Mouse (Mus musculus) left cerebral cortex, postnatal 14 days (tissue): ENCODE measurements around the gene Atp6ap2. TPM values are rescaled to one million over a fixed set of nuclear protein-coding genes. Genes with fewer than 3 reads are reported as not detected.
"Not testable (repeated sequence)": the region's sequence is repeated elsewhere in the genome, so short reads cannot be mapped to it uniquely, and the experiment has no call there.

ENCODE experiments used
- DNase-seq, 2 experiments: peaks; one replicate each; pipeline ENCODE4 v3.0.0; 2021 to 2022; ENCODE audit warnings: low spot score in 2 of 2, mixed read lengths in 1 of 2
- intact Hi-C: fragments of 180-260 bp; cut with DNase I; formaldehyde crosslinking; loops from one replicate; pipeline ENCODE4 v1.15.1; 2025
- long read RNA-seq, 2 experiments: library from polyadenylated mRNA; stranded (forward); transcript quantifications; one replicate each; pipeline ENCODE4 v2.0.0; 2021
- total RNA-seq, 2 experiments: library from RNA; stranded (reverse); gene quantifications; 2 replicates each; pipeline ENCODE4 v1.2.3; 2021

The Atp6ap2 gene
- total RNA-seq = 100 to 1,000 TPM; 224 to 234 TPM
- long read RNA-seq, experiment 1, transcript Atp6ap2-201 (9 exons, 2,324 nt) = major isoform, 416 of 435 reads
- long read RNA-seq, experiment 1, partial matches to known transcripts = 12 of 435 reads
- long read RNA-seq, experiment 1, other reads (novel, unspliced or antisense) = 7 of 435 reads
- long read RNA-seq, experiment 2, transcript Atp6ap2-201 (9 exons, 2,324 nt) = major isoform, 284 of 303 reads
- long read RNA-seq, experiment 2, partial matches to known transcripts = 9 of 303 reads
- long read RNA-seq, experiment 2, other reads (novel, unspliced or antisense) = 10 of 303 reads

DNA sequence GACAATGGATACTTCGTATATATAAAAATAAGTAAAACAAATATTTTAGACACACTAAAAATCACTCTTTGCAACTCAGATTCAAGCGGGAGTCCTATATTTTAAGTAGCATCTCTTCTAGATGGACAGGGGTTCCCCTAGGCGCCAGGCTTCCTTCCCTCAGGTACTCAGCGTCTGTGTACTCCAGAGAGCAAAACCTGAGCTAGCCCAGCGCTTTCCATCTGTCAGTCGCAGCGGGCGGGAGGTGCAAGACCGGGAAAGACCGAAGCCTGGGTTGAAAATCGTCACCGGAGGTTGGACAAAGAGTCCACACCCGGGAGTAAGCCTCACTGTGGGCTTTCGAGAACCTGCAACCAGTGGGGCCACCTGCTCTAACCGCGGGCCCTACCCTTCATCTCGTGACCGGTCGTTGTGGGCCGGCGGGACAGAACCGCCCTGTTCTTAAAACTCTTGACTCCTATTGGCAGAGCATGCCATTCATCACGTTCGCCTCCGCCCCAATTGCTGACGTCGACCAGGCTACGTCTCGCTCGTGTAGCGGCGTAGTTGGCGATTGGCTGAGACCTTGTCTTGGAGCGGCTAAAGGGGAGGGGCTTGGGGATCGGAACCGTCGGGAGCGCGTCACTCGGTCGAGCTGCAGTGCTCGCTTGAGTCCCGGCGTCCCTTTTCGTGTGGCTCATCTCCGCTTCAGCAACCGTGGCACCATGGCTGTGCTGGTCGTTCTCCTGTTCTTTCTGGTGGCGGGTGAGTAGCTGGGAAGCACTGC, at the start of gene Atp6ap2:
Atp6ap2 (plus strand) TSS at position 610 of the 766 bp plus-strand sequence.
- intact Hi-C loops = no loop called here
- DNase-seq = peak; percentile 91 to 95

- intact Hi-C loops = loop anchor here (5.0 kb wide), 1 partner anchor 103 kb away; no protein-coding TSS in a partner anchor
- no peak for DNase-seq
These were observed 43.2 kb upstream of the Atp6ap2 start for GRCm38 (mm10) chrX:12544417-12544816.

GRCm38 (mm10) chrX:12557086-12557485, 30.5 kb upstream of the Atp6ap2 start:
- intact Hi-C loops = no loop called here
- DNase-seq = no peak

GRCm38 (mm10) chrX:12571407-12571806, 16.2 kb upstream of the Atp6ap2 start:
- intact Hi-C loops = no loop called here
- DNase-seq = no peak

GRCm38 (mm10) chrX:12577936-12578335, 9.7 kb upstream of the Atp6ap2 start:
- intact Hi-C loops = no loop called here
- no peak for DNase-seq

- DNase-seq = no peak
- intact Hi-C loops = no loop called here
These were observed 9.2 kb upstream of the Atp6ap2 start for GRCm38 (mm10) chrX:12578339-12578868.

GRCm38 (mm10) chrX:12583261-12583660, 4.3 kb upstream of the Atp6ap2 start:
- intact Hi-C loops = no loop called here
- no peak for DNase-seq

DNA sequence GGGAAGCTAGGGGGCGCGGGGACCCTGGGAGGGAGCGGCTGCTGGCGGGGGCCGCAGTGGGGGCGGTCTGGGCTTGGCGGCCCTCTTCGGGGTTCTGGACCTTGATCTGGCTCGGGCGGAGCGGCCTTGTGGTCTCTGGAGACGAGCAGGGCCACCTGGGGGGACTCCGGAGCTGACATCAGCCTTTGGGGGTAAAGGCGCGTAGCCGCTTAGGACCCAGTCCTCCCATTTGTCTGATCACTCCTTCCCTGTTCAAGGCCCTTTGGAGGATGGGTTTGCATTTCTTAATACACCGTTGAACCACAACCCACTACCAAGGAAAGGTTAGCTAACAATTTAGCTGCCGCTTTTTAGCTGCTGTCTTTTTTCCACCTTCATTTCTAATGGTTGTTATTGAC, 356 bp downstream of the Atp6ap2 start:
- intact Hi-C loops = no loop called here
- peak in 1 of 2 experiments; percentile 15 for DNase-seq

DNA sequence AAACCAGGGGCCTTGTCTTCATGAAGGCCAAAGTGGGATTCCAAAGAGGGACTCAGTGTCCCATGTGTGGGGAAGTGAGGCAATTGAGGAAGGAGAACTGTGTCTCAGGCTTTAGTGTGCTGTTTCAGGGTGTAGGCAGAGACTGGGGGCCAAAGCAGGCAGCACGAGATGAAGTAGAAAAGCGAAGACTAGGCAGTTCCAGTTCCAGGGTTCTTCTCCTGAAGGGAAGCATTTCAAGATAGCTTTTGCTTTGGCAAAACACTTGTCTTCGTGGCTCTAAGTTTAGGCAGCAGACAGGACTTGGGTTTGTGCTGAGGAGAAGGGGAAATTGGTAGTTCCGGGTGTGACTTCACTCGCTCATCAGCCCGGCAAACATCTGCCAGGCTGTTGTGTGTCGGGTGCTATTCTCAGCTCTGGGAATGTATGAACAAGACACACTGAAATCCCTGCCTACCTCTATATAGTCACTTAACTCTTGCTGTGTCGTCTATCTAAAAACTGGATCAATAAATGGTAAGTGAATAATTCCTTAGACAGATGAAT, 3.9 kb downstream of the Atp6ap2 start:
- no peak for DNase-seq

DNA sequence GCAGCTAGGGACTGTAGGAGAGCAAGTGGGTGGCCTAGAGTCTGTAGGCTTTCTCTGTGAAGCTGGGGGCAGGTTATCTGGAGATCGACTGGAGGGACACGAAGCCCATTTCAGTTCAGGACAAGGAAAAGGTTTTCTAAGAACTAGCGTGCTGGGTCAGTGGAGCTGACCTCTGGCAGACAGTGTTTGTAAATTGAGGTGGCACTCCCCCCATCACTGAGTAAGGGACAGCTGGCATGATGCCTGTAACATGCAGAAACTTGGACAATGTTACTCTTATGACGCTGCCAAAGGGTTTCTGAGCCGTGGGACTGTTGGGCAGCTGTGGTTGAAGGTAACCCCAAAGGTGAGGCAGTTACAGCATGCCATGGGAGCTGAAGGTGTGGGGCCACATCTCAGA, 4.4 kb downstream of the Atp6ap2 start:
- no peak for DNase-seq
- intact Hi-C loops = no loop called here

More for the DNA sequence above, 3.9 kb downstream of the Atp6ap2 start:
- intact Hi-C loops = no loop called here

DNA sequence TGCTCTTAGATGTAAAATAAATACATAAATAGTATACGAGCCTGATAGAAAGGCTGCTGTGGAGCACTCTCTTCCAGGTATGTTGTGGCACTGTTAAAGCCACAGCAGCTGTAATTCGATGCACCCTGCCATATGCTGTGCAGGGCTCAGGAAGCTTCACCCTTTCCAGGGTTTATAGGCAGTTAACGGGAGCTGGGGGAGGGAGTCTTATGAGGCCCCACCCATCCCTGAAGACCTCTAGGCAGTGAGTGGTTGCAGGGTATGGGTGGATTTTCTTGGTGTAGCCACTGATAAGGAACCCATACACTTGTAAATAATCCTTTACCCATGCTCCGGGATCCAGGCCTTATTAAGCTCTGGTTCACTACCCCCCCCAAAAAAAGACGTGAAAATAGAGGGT, 6.2 kb downstream of the Atp6ap2 start:
- DNase-seq = no peak
- intact Hi-C loops = no loop called here

- intact Hi-C loops = not testable (repeated sequence)
These were observed 22.9 kb downstream of the Atp6ap2 start for GRCm38 (mm10) chrX:12610541-12610940.

GRCm38 (mm10) chrX:12611211-12611610, 23.6 kb downstream of the Atp6ap2 start:
- no peak for DNase-seq
- intact Hi-C loops = no loop called here

More at GRCm38 (mm10) chrX:12610541-12610940, 22.9 kb downstream of the Atp6ap2 start:
- DNase-seq = not testable (repeated sequence)

DNA sequence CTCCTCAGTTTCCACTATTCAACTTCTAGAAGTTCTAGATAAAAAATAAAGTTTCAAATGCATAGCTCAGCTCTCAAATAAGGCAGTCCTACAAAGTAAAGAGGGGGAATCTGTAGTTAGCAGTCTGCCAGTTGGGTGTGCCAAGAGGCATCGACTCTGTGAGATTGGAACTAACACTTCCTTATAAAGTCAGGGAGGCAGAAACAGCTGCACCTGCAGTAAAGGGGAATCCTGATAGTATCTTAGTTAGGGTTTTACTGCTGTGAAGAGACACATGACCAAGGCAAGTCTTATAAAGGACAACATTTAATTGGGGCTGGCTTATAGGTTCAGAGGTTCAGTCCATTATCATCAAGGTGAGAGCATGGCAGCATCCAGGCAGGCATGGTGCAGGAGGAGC, 24.8 kb downstream of the Atp6ap2 start:
- intact Hi-C loops, DNase-seq: not testable (repeated sequence)

DNA sequence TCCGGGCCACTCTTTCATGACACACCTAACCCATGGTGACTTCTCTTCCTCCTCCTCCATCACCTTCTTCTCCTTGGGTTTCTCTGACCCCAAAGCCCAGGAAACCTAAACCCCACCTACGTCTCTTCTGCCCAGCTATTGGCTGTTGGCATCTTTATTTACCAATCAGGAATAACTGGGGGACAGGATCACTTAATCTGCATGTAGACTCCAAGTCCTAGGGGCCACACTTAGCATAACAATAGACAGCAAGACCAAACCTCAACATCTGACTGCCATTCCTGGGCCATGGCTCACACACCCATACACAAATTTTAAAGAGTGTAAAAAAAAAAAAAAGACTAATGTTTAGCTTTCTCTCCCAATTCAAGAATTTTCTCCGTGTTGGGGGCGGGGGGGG, 37.5 kb downstream of the Atp6ap2 start:
- no peak for DNase-seq
- intact Hi-C loops = no loop called here

DNA sequence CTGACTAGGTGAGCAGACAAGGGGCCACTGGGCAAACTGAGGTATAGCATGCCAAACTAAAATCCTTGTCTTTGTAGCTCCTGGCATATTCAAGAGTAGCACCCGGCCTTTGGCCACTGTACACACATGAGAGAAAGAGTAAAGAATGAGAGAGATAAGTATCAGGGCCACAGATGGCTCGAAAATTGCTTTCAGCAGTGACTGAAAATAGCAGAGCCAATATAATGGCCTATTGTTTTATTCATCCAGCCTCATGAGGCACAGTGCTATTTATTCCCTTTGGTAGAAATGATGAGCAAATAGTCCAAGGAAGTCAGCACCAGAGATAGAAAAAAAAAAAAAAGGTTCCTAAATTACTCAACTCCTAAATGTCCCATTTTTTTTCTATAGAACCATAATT, 57.4 kb downstream of the Atp6ap2 start:
- intact Hi-C loops = loop anchor here (5.0 kb wide), 1 partner anchor 103 kb away; no protein-coding TSS in a partner anchor

DNA sequence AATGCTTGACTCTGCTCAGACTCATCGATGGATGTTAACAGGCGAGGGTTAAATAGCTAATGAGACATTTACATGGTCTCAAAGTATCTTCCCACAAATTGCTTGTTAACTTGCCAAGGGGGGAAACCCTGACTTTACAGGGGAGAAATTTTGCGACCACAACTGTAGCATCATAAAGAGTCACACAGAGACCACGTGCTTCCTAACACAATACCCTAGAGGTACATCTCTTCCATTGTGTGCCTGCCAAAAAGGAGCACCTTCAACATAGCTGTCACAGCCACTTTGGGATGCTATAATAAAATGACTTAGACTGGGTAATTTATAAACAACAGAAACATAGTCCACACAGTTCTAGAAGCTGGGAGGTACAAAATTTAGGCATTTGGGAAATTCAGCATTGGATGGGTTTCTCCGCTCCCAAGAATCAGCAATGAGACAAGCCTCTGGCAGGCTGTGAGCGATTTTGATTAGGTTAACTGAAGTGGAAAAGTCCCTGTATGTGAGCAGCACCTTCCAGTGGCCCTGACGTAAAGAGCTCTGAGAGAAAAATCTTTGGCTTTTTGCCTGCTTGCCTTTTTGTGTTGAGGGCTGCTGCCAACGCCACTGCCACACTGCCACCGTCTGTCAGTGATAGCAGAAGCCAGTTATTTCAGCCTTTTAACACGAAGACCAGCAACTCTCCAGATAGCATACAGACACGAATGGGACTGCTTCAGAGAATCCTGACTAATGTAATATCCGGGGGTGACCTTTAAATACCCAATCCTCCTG, 58.1 kb downstream of the Atp6ap2 start:
- DNase-seq = peak in 1 of 2 experiments; percentile 21

More for the DNA sequence above, 57.4 kb downstream of the Atp6ap2 start:
- no peak for DNase-seq

GRCm38 (mm10) chrX:12651906-12652305, 64.3 kb downstream of the Atp6ap2 start:
- no peak for DNase-seq
- intact Hi-C loops = no loop called here

More for the DNA sequence above, 58.1 kb downstream of the Atp6ap2 start:
- intact Hi-C loops = loop anchor here (5.0 kb wide), 1 partner anchor 103 kb away; no protein-coding TSS in a partner anchor

DNA sequence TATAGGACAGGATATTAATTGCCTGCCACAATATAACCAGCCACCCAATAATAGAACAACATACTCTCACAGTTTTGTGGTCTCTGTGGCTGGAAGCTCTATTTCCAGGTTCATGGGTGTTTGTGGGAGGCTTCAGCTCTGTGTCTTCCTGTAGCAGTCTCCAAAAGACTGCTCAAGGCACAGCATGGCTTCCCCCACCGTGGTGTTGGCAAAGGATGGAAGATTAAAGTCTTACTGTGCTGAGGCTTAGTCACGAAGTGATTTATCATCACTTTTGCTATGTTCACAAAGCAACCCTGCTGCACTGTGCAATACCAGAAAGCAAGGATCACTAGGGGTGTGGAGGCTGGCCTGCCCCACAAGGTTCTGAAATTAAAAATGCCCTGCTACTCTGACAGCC, 66.3 kb downstream of the Atp6ap2 start:
- intact Hi-C loops = no loop called here
- DNase-seq = peak; percentile 3 to 18
